Mouse (Mus musculus) embryonic fibroblast, embryonic 13.5 days (primary cell): Measurements from ENCODE around the gene Lrriq4. TPM values are rescaled to one million over a fixed set of nuclear protein-coding genes. Genes with fewer than 3 reads are reported as not detected.

Experiments used
- H3K27ac ChIP-seq: 2 replicates; pipeline ENCODE4 v1.5.1; 2012; ENCODE audit warnings: low read length, control low read depth, inconsistent platforms; ENCODE audit not compliant: insufficient read depth
- H3K4me1 ChIP-seq: 2 replicates; pipeline ENCODE4 v1.6.1; 2011; ENCODE audit warnings: low read length; ENCODE audit not compliant: control insufficient read depth, insufficient read depth
- H3K4me3 ChIP-seq: 2 replicates; pipeline ENCODE4 v1.5.1; 2011; ENCODE audit warnings: mild to moderate bottlenecking, control low read depth, low read length; ENCODE audit not compliant: insufficient read depth
- CTCF ChIP-seq: IDR thresholded peaks from 2 replicates; pipeline ENCODE4 v1.5.1; 2011; ENCODE audit warnings: mild to moderate bottlenecking, control low read depth, low read length, moderate library complexity, borderline replicate concordance; ENCODE audit not compliant: insufficient read depth
- POLR2A ChIP-seq: IDR thresholded peaks from 2 replicates; pipeline ENCODE4 v1.6.1; 2011; ENCODE audit warnings: low read depth, mild to moderate bottlenecking, control low read depth, low read length, moderate library complexity
- polyA plus RNA-seq: library from polyadenylated mRNA; stranded (reverse); fragments of >200 nt; gene quantifications from 2 replicates; pipeline ENCODE4 v1.2.4, GENCODE M21; 2011; ENCODE audit warnings: low read depth; ENCODE audit not compliant: missing spikeins, insufficient read length

Lrriq4 gene
- polyA plus RNA-seq, 1 experiment = not detected

GRCm38 (mm10) chr3:30603256-30603655 is 41.1 kb upstream of the Lrriq4 start:
- Histone ChIP-seq H3K4me3 (peak overlapping the region; percentile 76), H3K27ac (no peak overlapping the region), H3K4me1 (no peaks in the 10 kb centered on the region)
- TF ChIP-seq CTCF (no peak), POLR2A (no peak)

- Histone ChIP-seq H3K4me1 (no peaks in the 10 kb centered on the region), H3K4me3 (no peak overlapping the region), H3K27ac (no peak overlapping the region)
- TF ChIP-seq POLR2A (no peak), CTCF (no peak)
These were observed 35.3 kb upstream of the Lrriq4 start for GRCm38 (mm10) chr3:30608999-30609398.

GRCm38 (mm10) chr3:30610930-30611329 is 33.4 kb upstream of the Lrriq4 start:
- Histone ChIP-seq H3K27ac (no peak overlapping the region), H3K4me3 (no peak overlapping the region)
- TF ChIP-seq CTCF (no peak), POLR2A (no peak)

GRCm38 (mm10) chr3:30620132-30620531 is 24.2 kb upstream of the Lrriq4 start:
- Histone ChIP-seq H3K4me3 (no peak overlapping the region), H3K27ac (no peak overlapping the region), H3K4me1 (no peaks in the 10 kb centered on the region)
- TF ChIP-seq CTCF (no peak), POLR2A (no peak)

More at GRCm38 (mm10) chr3:30610930-30611329, 33.4 kb upstream of the Lrriq4 start:
- H3K4me1 ChIP-seq = no peaks in the 10 kb centered on the region

GRCm38 (mm10) chr3:30633681-30634080 is 10.6 kb upstream of the Lrriq4 start:
- Histone ChIP-seq H3K27ac (no peak overlapping the region), H3K4me3 (no peak overlapping the region), H3K4me1 (no peaks in the 10 kb centered on the region)
- TF ChIP-seq CTCF = no peak
- TF ChIP-seq POLR2A = no peak

GRCm38 (mm10) chr3:30635629-30636028 is 8.7 kb upstream of the Lrriq4 start:
- Histone ChIP-seq H3K27ac (no peak overlapping the region), H3K4me1 (no peaks in the 10 kb centered on the region), H3K4me3 (no peak overlapping the region)
- no peak for TF ChIP-seq POLR2A
- TF ChIP-seq CTCF = peak; percentile 27; the same call in 1 of the 2 replicates

- no peaks in the 10 kb centered on the region for H3K4me1 ChIP-seq
- H3K27ac ChIP-seq = no peak overlapping the region
- TF ChIP-seq POLR2A = no peak
- no peak for TF ChIP-seq CTCF
- no peak overlapping the region for H3K4me3 ChIP-seq
These were observed 2.5 kb downstream of the Lrriq4 start for GRCm38 (mm10) chr3:30646761-30647160.

- Histone ChIP-seq H3K27ac (no peak within 1 kb of the TSS), H3K4me3 (no peak within 1 kb of the TSS), H3K4me1 (no peaks in the 10 kb centered on the region)
- no peak for TF ChIP-seq POLR2A
- no peak for TF ChIP-seq CTCF
These were observed 3.3 kb downstream of the Lrriq4 start, which contains the start of gene Lrrc34 for GRCm38 (mm10) chr3:30647440-30648090. TSS of gene Lrrc34 (minus strand) at chr3:30647869.

GRCm38 (mm10) chr3:30648466-30648865 is 4.2 kb downstream of the Lrriq4 start:
- no peak for TF ChIP-seq POLR2A
- TF ChIP-seq CTCF = no peak
- H3K4me3 ChIP-seq = no peak overlapping the region
- no peaks in the 10 kb centered on the region for H3K4me1 ChIP-seq
- H3K27ac ChIP-seq = no peak overlapping the region

GRCm38 (mm10) chr3:30650062-30650841 is 5.9 kb downstream of the Lrriq4 start:
- Histone ChIP-seq H3K4me1 (no peaks in the 10 kb centered on the region), H3K27ac (no peak overlapping the region), H3K4me3 (peak overlapping the region; percentile 10; the same call in 1 of the 2 replicates)
- no peak for TF ChIP-seq POLR2A
- no peak for TF ChIP-seq CTCF

- no peaks in the 10 kb centered on the region for H3K4me1 ChIP-seq
- no peak overlapping the region for H3K4me3 ChIP-seq
- H3K27ac ChIP-seq = no peak overlapping the region
- no peak for TF ChIP-seq POLR2A
- no peak for TF ChIP-seq CTCF
These were observed 11.6 kb downstream of the Lrriq4 start for GRCm38 (mm10) chr3:30655937-30656336.
